Mouse (Mus musculus) left cerebral cortex, postnatal 4 days (tissue): ENCODE data around the gene Adm2. TPM values are rescaled to one million over a fixed set of nuclear protein-coding genes. Genes with fewer than 3 reads are reported as not detected.

Experiments used
- DNase-seq: peaks from one replicate; pipeline ENCODE4 v3.0.0-alpha.2; 2022
- intact Hi-C: fragments of 180-260 bp; cut with DNase I; formaldehyde crosslinking; loops from one replicate; pipeline ENCODE4 v1.15.1; 2025
- total RNA-seq, 2 experiments: library from RNA; stranded (reverse); gene quantifications; 2 replicates each; pipeline ENCODE4 v1.2.3; 2021

Gene Adm2
- total RNA-seq = not detected

GRCm38 (mm10) chr15:89322670-89323522 lies at the start of gene Adm2:
TSS of gene Adm2 (plus strand) at chr15:89322720.
- intact Hi-C loops = no loop called here
- DNase-seq = no peak

DNA sequence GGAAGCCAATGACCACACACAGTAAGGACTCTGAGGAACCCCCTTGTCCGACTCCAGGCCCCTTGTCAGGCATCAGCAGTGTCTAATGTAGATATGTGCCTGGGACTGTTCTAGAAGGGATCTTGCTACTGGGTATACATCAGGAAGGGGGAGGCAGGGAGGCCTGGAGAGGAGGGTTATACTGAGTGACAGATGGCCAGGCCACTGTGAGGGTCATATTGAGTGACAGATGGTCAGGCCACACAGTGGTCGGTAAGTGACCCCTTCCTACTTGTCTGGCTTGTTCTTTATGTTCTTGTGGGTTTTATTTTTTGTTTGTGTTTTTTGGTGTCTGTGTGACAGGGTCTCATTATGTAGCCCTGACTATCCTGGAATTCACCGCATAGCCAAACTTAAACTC lies 47.0 kb upstream of the Adm2 start:
- intact Hi-C loops = no loop called here
- DNase-seq = no peak

- intact Hi-C loops = no loop called here
- DNase-seq = no peak
Measured at GRCm38 (mm10) chr15:89277366-89277765, 45.2 kb upstream of the Adm2 start.

DNA sequence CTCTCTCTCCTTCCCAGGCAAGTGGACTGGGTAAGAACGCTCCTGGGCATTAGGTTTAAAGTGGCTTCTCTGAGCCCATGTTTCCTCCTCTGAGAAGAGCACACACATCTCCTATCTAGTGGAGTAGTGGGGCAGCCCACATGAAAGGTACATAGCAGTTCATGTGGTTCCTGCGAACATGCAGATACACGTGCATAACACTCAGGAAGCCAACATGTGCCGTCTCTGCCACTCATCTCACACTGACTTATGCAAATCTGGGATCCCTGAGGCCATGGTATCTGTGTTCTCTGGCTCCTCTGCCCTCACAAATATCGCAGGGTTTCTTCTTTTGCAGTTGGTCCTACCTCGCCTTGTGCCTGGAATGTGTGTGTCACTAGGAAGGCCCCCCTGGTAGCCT lies 40.0 kb upstream of the Adm2 start:
- intact Hi-C loops = no loop called here
- DNase-seq = no peak

DNA sequence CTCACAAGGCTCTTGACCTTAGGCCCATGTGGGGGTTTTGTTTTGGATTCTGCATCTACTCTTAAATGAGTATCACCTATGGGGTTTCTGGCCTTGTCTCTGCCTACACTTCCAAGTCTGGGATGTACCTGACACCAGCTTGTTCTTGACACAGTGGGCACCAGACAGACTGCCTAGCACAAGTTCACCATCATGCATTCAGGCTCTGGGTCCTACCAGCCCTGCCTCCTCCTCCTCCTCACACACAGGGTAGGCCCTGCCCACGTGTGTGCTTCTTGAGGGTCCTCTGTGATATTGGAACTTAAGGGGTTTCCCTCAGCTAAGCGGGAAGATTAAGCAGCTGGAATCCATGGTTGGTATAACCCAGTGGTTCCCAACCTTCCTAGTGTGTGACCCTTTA lies 38.4 kb upstream of the Adm2 start:
- intact Hi-C loops = no loop called here
- no peak for DNase-seq

DNA sequence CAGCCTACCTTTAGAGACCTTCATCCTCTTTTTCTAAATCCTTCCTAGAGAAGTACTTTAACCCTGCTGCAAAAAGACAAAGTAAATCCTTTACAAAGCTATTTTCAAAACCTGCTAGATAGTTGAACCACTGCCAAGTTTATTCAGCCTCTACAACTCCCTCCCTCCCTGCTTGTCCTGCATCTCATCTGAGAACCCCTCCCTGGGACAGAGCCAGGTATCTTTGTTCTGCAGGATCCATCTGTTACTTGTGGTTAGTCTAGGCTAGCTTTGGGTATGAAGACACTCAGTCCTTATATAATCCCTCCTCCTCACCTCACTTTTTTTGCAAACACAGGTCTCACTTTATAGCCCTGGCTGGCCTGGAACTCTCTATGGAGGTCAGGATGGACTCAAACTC lies 37.5 kb upstream of the Adm2 start:
- intact Hi-C loops = no loop called here
- DNase-seq = no peak

DNA sequence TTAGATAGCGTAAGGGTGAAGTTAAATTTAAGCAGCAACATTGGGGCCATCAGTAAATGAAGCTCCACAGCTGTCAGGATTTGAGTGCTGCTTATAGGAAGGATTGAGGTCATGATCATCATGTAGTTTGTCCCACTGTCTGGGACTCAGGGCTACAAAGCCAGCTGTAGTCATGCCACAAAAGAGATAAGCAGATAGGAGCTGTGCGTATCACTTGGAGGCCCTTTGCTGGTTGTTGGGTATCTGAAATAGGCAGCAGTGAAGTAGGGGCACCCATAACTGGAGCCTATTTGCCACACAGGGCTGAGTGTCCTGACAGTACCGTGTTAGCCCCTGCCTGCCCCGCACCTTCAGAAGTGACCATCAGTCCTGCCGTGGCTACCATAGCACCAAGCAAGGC lies 37.0 kb upstream of the Adm2 start:
- DNase-seq = no peak
- intact Hi-C loops = no loop called here

DNA sequence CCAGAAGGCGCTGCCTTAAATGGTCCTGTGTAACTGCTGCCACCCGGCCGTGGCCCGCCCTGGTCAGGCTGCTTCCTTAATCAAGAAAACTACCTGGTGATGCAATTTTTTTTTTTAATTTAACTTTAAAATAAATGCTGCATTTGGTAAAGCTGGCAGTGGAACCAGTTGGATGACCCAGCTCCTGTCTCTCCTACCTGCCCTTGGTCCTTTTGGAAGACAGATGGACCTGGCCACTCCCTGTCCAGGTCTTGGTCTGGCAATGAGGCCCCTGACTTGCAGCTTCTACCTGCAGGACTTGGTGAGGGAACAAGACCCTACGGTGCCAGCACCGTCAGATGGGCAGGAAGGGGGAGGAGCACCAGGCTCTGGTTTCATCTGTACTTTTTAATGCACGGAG lies 36.4 kb upstream of the Adm2 start:
- intact Hi-C loops = no loop called here
- no peak for DNase-seq

GRCm38 (mm10) chr15:89286582-89286981 lies 35.9 kb upstream of the Adm2 start:
- no peak for DNase-seq
- intact Hi-C loops = no loop called here

- intact Hi-C loops = no loop called here
- no peak for DNase-seq
Measured at GRCm38 (mm10) chr15:89288227-89288767, 34.2 kb upstream of the Adm2 start.

DNA sequence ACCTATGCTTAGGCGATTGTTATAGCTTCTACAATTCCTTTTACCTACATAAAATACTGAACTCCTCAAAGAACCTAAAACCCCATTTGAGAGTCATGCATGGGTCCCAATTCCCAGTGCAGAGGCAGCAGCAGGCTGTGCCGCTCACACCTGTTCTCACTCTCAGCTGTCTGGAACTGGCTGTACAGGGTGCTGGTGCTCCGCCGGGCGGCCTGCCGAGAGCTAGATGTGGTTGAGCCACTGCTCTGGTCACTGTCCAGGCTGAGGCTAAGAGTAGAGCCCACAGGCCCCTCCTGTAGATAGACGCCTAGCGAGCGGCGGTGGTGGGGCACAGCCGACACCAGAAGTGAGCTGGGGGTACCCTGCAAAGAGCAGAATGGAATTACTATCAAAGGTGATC lies 33.1 kb upstream of the Adm2 start:
- intact Hi-C loops = no loop called here
- DNase-seq = no peak

DNA sequence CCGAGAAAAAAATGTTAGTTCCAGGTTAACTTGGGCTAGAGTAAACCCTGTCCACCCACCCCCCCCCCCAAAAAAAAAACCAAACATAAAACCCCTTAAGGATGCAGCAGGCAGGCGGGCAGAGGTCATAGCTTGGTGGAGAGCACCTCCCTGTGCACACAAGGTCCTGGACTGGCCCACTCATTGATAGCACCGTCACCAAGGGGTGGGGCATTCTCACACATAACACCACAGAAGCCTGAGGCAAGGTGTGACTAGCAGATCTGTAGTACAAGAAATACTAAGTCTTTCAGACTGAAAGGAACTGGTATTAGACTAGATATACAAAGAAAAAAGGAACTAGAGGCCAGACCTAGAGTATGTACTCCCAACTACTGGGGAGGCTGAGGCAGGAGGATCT lies 31.0 kb upstream of the Adm2 start:
- DNase-seq = no peak
- intact Hi-C loops = no loop called here

DNA sequence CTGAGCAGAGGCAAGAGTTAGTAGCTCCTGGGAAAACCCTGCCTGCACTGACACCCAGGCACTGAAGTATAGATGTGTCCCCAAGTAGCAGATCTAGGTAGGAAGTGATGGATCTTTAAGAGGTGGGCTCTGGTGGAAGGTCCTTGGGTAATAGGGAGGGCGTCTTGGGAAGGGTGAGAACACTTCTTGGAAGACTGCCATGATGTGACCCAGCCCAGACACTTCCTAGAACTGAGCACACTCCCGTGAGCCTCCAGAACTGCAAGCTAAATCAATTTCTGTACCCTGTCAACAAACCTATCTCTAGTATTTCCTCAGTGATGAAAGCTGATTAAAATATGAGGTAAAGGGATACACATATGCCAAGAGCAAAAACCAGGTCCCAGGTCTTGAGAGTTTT lies 29.7 kb upstream of the Adm2 start:
- no peak for DNase-seq
- intact Hi-C loops = no loop called here

- no peak for DNase-seq
- intact Hi-C loops = no loop called here
Measured at GRCm38 (mm10) chr15:89293778-89294177, 28.7 kb upstream of the Adm2 start.

DNA sequence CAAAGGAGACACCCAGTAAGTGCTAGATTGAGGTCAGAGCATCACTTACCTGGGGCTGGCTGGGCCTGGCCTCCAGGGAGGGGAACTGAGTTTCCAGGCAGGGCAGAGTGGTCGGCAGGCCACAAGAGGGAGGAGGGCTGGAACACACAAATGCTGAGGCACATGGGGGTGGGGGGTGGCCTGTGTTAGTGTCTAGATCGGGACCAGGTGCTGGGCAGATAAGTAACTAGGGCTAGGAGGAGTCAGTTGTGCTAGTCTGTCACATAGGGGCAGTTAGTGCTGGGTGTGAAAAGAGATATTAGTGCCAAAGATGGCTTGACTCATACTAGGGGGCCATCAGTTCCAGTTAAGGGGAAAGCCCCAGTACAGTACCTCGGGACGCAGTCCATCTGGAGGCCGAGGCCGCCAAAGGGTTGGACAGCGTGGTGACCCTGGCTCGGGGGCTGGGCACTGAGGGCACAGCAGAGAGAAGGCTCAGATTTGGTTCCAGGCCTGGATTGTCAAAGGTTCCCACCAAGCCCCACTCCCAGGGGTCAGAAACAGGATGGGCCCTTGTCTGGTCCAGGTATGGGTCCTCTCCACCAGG lies 26.8 kb upstream of the Adm2 start:
- no peak for DNase-seq
- intact Hi-C loops = no loop called here

DNA sequence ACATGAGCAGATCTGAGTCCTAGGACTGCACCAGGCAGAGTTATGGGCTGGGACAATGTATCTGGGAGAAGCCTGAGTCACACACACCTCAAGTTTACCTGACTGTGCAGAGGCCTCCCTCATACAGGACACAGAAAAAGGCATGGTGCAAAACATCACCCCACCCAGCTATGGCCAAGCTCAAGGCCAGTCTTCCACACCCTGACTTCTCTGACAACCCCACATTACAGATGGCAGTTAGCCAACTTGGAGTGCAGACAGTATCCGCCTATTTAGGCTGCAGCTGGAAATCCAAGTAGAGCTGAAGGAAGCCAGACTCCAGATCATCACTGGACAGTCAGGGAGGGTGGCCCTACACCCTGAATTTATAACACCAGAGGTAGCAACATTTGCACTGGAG lies 26.1 kb upstream of the Adm2 start:
- DNase-seq = no peak
- intact Hi-C loops = no loop called here

GRCm38 (mm10) chr15:89297695-89298094 lies 24.8 kb upstream of the Adm2 start:
- intact Hi-C loops = no loop called here

DNA sequence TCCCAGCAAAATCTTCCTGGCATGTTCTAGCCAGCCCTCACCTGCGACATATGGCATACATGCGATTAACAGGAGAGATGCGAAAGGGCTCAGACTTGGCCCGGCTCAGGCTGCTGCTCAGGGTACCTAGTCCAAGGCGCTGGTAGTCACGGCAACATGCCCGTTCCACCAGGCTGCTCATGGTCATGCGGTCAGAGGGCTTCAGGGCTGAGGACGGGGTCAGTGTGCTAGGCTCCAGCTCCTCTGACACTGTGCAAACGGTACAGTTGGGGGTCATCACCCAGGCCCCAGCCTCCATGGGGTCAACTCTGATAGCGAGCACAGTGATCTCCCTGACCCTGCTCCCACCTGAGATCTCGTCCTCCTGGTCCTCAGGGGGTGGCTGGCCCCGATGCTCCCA lies 22.3 kb upstream of the Adm2 start:
- no peak for DNase-seq
- intact Hi-C loops = no loop called here

More at GRCm38 (mm10) chr15:89297695-89298094, 24.8 kb upstream of the Adm2 start:
- DNase-seq = no peak

- intact Hi-C loops = no loop called here
- no peak for DNase-seq
Measured at GRCm38 (mm10) chr15:89300600-89300999, 21.9 kb upstream of the Adm2 start.

DNA sequence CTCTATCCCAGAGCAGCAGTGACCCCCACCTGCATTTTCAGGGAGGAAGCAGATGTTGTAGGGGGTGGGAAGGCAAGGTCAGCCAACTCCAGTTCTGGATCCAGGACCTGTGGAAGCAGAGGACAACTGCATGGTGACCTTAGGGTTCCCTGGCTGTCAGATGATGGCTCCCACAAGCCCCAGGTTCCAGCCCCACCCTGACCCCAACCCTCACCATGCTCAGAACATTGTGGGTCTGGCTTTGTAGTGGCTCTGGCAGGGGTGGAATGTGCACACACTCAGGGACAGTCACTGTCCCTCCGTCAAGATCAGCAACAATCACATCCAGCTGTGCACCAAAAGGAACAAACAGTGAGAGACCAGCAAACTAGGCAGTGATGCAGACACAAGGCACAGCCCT lies 16.6 kb upstream of the Adm2 start:
- intact Hi-C loops = no loop called here

DNA sequence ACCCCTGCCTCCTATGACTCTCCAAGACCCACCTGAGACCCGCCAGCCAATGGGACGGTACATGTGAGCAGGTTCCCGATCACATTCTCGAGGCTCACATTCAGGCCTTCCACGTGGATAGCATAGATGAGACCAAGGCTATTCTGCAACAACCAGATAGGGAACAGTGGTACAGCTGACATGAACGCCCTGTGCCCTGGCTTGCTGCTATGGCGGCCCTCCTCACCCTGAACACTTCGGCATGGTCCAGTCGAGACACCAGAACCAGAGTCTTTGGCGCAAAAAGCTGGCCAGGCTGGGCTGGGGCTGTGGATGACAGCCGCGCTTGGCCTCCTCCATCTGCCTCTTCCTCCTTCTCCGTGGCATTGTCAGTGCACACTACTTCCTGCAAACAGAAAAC lies 15.1 kb upstream of the Adm2 start:
- DNase-seq = no peak
- intact Hi-C loops = no loop called here

More for the DNA sequence above, 16.6 kb upstream of the Adm2 start:
- DNase-seq = no peak

DNA sequence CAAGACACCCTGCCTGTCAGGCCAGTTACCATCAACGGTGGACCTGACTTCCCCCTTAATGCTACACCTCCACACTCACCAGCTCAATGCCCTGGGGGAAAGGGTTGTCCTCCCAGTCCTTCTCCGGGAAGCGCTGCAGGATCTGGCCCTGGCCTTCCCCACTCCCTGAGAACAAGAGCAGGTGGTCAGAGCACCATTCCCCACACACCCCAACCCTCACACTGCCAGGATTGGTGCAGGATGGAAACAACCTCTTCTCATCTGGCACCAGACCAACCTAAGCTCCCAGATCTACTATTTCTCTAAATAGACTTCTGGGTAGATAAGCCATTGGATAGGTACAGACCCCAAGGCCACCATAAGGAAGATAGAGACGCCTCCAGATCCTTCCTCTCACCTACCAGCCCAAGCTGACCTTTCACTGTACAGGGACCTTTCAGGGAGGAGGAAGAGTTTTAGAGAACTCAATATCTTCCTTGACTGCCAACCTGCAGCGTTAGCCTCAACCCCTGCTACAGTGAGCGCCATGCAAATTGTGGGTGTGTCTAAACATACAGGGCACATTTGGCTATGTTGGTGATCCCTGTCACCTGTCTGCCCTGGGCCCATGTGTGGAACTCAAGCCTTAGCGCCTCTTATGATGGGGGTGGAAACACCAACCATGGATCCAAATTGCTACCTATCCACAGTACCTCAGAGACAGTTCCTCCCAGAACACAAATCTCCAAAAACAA lies 13.9 kb upstream of the Adm2 start:
- intact Hi-C loops = no loop called here
- no peak for DNase-seq
